Mouse (Mus musculus): Measurements from ENCODE around the gene Gm30191.
A peak's percentile ranks its signal among the peaks of the same experiment; 100 is the strongest.

- TF ChIP-seq CHD2 (IDR thresholded peaks at IDR 0.05; ENCODE audit: low read length) (no peak), TBP (conservative IDR thresholded peaks at IDR 0.05; ENCODE audit: low read depth, low read length) (no peak), CTCF (conservative IDR thresholded peaks at IDR 0.05 in 1 of 2, IDR thresholded peaks at IDR 0.05 in 1 of 2; ENCODE audit: low read depth in 2 of 2, low read length in 2 of 2) (no peak), RCOR1 (conservative IDR thresholded peaks at IDR 0.05; ENCODE audit: low read depth, low read length) (no peak), POLR2A (IDR thresholded peaks at IDR 0.05; ENCODE audit: low read depth, low read length) (0 out of 2 replicates have a peak, but pooled peaks have one; percentile 23), MAFK (IDR thresholded peaks at IDR 0.05; ENCODE audit: insufficient replicate concordance, low read length) (no peak), MAX (IDR thresholded peaks at IDR 0.05; ENCODE audit: low read length) (no peak), ZC3H11A (IDR thresholded peaks at IDR 0.05; ENCODE audit: low read depth, low read length) (no peak), RAD21 (IDR thresholded peaks at IDR 0.05; ENCODE audit: low read depth, low read length) (no peak), ELF1 (IDR thresholded peaks at IDR 0.05; ENCODE audit: low read depth, low read length) (no peak), POLR2AphosphoS2 (IDR thresholded peaks at IDR 0.05; ENCODE audit: low read depth, low read length) (no peak), SMC3 (IDR thresholded peaks at IDR 0.05; ENCODE audit: low read depth, low read length) (no peak), MYC (IDR thresholded peaks at IDR 0.05; ENCODE audit: low read depth, low read length) (no peak)
Observed at GRCm38 (mm10) chr4:134243516-134244250, 3.1 kb upstream of the Gm30191 start, which contains the start of gene E130218I03Rik.

Data from CH12.LX (cell line).